Mouse (Mus musculus) heart, embryonic 15.5 days (tissue): ENCODE data around the gene Lrrk1. TPM values are rescaled to one million over a fixed set of nuclear protein-coding genes. Genes with fewer than 3 reads are reported as not detected.

Source experiments
- ATAC-seq: fragments of 200-750 bp; cut with Nextera tagmentation; replicated peaks from 2 replicates; pipeline ENCODE4 v1.8.0; 2017; ENCODE audit warnings: low read depth, moderate TSS enrichment; ENCODE audit not compliant: insufficient number of reproducible peaks, insufficient read depth, low FRiP score
- H3K27ac ChIP-seq: fragments of 300-500 bp; sonication (generic); 2 replicates; pipeline ENCODE4 v1.5.1; 2015; ENCODE audit warnings: mild to moderate bottlenecking, inconsistent platforms
- H3K27me3 ChIP-seq: fragments of 300-500 bp; sonication (generic); 2 replicates; pipeline ENCODE4 v1.6.1; 2015; ENCODE audit warnings: inconsistent platforms
- H3K36me3 ChIP-seq: fragments of 300-500 bp; sonication (generic); 2 replicates; pipeline ENCODE4 v1.6.1; 2015; ENCODE audit warnings: mild to moderate bottlenecking, inconsistent platforms
- H3K4me1 ChIP-seq: fragments of 300-500 bp; sonication (generic); replicated peaks from 2 replicates; pipeline ENCODE4 v1.6.1; 2015; ENCODE audit warnings: inconsistent platforms
- H3K4me2 ChIP-seq: fragments of 300-500 bp; sonication (generic); 2 replicates; pipeline ENCODE4 v1.6.1; 2015; ENCODE audit warnings: inconsistent platforms, mild to moderate bottlenecking, moderate library complexity
- H3K4me3 ChIP-seq: fragments of 300-500 bp; sonication (generic); 2 replicates; pipeline ENCODE4 v1.5.1; 2015; ENCODE audit warnings: mild to moderate bottlenecking, inconsistent platforms
- H3K9ac ChIP-seq: fragments of 300-500 bp; sonication (generic); 2 replicates; pipeline ENCODE4 v1.6.1; 2015; ENCODE audit warnings: mild to moderate bottlenecking, inconsistent platforms
- H3K9me3 ChIP-seq: fragments of 300-500 bp; sonication (generic); replicated peaks from 2 replicates; pipeline ENCODE4 v1.6.1; 2016; ENCODE audit warnings: inconsistent platforms
- WGBS: fragments of 180-500 bp; shearing (Covaris S2); methylation state at CpG from one replicate; pipeline ENCODE4 v1.1.7; 2015; ENCODE audit warnings: mixed read lengths; 5-methylcytosine and 5-hydroxymethylcytosine counted together
- polyA plus RNA-seq: library from polyadenylated mRNA; unstranded; fragments of >200 nt; fragmentation: Nextera tagmentation; extraction: Ambion mirVana; gene quantifications from 2 replicates; pipeline ENCODE4 v1.2.1, GENCODE M21; 2015

The Lrrk1 gene
- polyA plus RNA-seq, 1 experiment from 2014 or later, result 7.8 TPM

DNA sequence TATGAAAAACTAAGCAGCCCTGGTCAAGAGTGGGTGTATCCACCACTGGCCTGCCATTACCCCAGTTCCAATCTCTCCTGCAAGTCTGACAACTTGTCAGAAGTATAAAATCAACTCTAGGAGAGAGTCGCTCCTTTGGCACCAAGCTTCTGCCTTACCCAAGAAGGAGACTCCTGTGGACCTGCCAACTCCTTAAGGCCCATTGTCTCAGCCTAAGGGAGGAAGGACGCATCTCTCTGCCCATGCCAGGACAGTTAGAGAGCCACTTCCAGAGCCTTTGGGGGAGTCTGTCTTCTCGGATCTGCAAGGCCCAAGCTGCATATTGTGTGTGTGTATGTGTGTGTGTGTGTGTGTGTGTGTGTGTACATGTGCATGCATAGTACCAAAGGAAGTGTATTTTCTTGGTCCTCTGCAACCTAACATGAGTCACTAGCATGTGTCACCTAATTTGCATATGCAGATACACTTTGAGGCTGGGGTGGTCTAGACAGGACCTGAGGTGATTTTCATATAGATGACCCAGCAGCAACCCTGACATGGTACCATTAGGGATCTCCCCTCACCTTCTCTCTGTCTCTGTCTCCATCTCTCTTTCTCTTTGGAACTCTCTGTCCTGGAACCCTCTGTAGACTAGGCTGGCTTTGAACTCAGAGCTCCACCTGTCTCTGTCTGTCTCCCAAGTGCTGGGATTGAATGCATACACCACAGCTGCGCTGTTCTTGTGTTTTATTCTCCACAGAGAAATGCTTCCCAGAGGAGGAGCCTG lies 168.9 kb downstream of the Lrrk1 start:
- H3K9me3 ChIP-seq, result no peaks in the 10 kb centered on the region
- H3K4me2 ChIP-seq, result no peak overlapping the region
- H3K9ac ChIP-seq, result no peak overlapping the region
- H3K4me3 ChIP-seq, result no peak overlapping the region
- ATAC-seq, result no peak
- H3K27ac ChIP-seq, result peak overlapping the region; percentile 90
- no peaks in the 10 kb centered on the region for H3K27me3 ChIP-seq
- peaks cover 30% of the 10 kb centered on the region for H3K4me1 ChIP-seq
- no peaks in the 10 kb centered on the region for H3K36me3 ChIP-seq
- 69% methylated on average over 4 of the region's 4 CpGs for WGBS

DNA sequence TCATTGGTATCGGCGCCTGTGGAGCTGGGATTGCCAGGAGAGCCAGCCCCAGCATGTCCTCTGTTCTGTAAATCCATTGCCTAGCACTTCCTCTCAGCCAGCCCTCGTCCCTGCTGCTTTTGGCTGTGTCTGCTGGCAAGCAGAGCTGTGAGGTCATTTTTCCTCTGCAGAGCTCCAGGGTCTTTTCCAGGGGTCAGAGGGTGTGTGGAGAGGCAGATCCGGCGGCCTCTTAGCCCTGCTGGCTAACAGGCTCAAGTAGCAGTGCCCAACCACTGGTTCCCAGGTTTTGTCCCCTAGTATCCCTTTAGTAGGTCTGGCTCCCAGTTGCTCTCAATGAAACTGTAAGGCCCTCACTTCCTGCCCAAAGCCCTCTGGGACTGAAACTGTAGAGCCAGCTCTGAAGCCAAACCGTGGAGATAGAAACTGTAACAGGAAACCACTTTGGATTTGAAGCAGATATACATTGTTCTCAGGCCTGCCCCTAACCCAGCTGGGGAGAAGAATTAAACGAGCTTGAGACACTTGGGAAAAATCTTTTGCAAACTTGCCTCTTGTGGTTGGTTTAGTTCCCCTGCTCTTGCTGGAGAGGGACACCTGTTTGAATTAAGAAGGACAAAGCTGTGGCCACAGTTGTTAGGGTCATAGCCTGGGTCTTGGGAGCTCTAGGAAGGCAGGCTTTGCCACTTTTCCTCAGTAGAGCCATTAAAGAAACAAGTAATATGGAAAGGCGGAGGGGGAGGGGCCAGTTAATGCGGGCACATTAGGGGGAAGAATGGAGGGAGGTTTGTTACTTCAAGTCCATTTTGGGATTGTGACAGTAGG lies 169.7 kb downstream of the Lrrk1 start:
- Histone ChIP-seq H3K4me2 (peak overlapping the region; percentile 37), H3K4me3 (no peak overlapping the region), H3K36me3 (no peaks in the 10 kb centered on the region), H3K4me1 (peaks cover 30% of the 10 kb centered on the region), H3K27me3 (no peaks in the 10 kb centered on the region), H3K9ac (peak overlapping the region; percentile 23; the same call in 1 of the 2 replicates), H3K27ac (peak overlapping the region; percentile 90), H3K9me3 (no peaks in the 10 kb centered on the region)
- peak; percentile 76 for ATAC-seq
- 34% methylated on average over 9 of the region's 9 CpGs for WGBS

DNA sequence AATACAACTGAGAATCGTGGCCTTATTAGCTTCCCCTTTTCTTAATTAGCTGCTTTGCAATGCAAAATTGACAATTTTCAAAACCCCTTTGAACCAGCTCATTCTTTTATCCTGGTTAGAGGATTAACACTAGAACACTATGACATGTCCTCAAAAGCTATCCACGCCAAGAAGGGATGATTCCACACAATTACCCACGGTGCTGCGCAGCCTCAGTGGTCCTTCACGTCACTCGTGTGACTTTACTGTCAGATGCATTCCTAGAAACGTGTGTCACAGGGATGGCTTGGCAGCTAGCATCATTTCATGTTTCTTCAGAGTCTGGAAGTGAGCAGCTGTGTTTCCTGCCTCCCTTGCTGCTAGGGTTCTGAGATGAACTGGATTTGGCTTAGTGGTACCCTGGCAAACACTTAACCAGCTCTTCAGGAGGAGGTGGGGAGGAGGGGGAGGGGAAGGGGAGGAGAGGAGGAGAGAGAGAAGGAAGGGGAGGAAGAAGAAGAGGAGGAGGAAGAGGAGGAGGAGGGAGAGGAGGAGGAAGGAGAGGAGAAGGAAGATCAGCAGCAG lies 170.5 kb downstream of the Lrrk1 start:
- WGBS, result 68% methylated on average over 7 of the region's 7 CpGs
- no peaks in the 10 kb centered on the region for H3K9me3 ChIP-seq
- no peaks in the 10 kb centered on the region for H3K27me3 ChIP-seq
- no peak overlapping the region for H3K9ac ChIP-seq
- H3K4me3 ChIP-seq, result no peak overlapping the region
- H3K4me2 ChIP-seq, result peak overlapping the region; percentile 37
- H3K4me1 ChIP-seq, result peaks cover 30% of the 10 kb centered on the region
- peak overlapping the region; percentile 90 for H3K27ac ChIP-seq
- no peak for ATAC-seq
- no peaks in the 10 kb centered on the region for H3K36me3 ChIP-seq

DNA sequence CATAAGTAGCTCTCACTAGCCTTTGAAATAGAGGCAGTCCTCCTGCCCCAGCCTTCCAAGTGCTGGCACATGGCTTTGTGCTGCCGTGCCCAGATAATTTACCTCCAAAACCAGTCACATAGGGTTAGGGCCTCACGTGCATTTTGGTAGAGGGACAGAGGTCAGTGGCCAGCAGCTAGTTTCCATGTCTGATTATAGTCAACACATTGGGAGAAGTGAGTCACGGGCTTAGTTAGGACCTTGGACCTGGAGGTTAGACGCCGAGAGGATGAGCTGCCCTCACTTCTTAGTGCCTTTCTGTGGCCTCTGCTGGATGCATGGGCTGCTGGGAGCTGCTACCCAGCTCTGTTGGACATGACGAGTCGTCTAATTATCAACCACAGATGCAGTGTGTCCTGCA lies 171.1 kb downstream of the Lrrk1 start:
- no peaks in the 10 kb centered on the region for H3K36me3 ChIP-seq
- no peak overlapping the region for H3K4me3 ChIP-seq
- no peak overlapping the region for H3K4me2 ChIP-seq
- peaks cover 30% of the 10 kb centered on the region for H3K4me1 ChIP-seq
- no peaks in the 10 kb centered on the region for H3K9me3 ChIP-seq
- ATAC-seq, result no peak
- peak overlapping the region; percentile 90; the same call in 1 of the 2 replicates for H3K27ac ChIP-seq
- no peak overlapping the region for H3K9ac ChIP-seq
- WGBS, result 81% methylated on average over 7 of the region's 7 CpGs
- H3K27me3 ChIP-seq, result no peaks in the 10 kb centered on the region

DNA sequence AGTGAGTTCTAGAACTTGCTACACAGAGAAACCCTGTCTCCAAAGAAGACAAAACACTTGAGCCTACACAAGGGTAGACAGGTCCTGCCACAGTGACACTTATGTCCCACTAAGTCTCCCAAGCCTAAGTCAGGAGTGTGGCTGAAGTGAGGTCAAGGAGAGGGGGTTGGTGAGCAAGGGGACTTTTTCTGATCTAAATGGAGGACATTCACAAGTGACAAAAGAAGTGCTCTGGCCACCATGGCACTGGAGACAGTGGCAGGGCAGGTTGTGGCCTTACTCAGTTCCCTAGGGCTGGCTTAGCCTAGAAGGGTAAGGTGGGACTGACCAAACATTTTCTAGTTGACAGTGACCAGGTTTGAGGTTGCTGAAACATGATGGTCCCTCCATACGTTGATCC lies 172.2 kb downstream of the Lrrk1 start:
- ATAC-seq, result no peak
- Histone ChIP-seq H3K4me1 (peaks cover 30% of the 10 kb centered on the region), H3K36me3 (no peaks in the 10 kb centered on the region), H3K4me3 (no peak overlapping the region), H3K27me3 (no peaks in the 10 kb centered on the region), H3K9me3 (no peaks in the 10 kb centered on the region), H3K27ac (no peak overlapping the region), H3K9ac (no peak overlapping the region), H3K4me2 (no peak overlapping the region)
- WGBS, result 83% methylated on average over 1 of the region's 1 CpGs

DNA sequence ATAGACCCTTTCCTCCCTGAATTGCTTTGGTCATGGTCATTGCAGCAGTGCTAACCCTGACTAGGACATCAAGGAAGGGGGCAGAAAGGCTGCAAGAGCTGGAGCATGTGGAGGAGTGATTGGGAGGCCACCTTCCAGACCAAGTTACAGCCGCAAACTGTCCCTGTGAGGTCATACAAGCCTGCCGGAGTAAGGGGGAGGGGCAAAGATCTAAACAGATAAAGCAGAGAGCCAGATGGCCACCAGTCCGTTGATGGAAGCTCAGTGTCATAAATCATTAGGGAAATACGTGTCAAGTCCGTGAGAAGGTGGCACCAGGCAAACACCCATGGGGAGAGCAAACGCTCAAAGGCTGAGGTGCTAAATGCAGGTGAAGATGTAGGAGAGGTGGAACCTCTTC lies 173.7 kb downstream of the Lrrk1 start:
- Histone ChIP-seq H3K36me3 (no peaks in the 10 kb centered on the region), H3K4me3 (no peak overlapping the region), H3K9ac (no peak overlapping the region), H3K9me3 (no peaks in the 10 kb centered on the region), H3K4me1 (peaks cover 26% of the 10 kb centered on the region), H3K27ac (no peak overlapping the region), H3K4me2 (no peak overlapping the region), H3K27me3 (no peaks in the 10 kb centered on the region)
- no peak for ATAC-seq
- WGBS, result 75% methylated on average over 6 of the region's 6 CpGs

DNA sequence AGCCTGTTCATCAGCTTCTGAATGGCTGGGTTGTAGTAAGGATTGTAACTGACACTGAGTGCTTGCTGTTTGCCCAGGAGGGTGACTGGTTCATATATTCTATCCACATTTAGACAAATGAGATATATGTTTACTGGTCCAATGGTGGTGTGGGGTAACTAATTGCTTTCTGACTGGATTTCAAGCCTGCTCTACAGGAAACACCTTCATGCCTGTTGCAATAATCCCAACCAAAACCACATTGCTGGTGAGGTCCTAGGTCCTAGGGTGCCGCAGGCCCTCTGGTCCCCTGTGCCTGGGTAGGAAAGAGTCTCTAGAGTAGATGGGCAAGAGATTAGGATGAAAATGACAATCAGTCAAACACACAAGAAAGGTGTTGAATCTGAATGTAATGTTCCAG lies 175.3 kb downstream of the Lrrk1 start:
- 81% methylated on average over 1 of the region's 1 CpGs for WGBS
- H3K4me3 ChIP-seq, result no peak overlapping the region
- no peak for ATAC-seq
- no peak overlapping the region for H3K9ac ChIP-seq
- no peak overlapping the region for H3K27ac ChIP-seq
- H3K27me3 ChIP-seq, result no peaks in the 10 kb centered on the region
- H3K36me3 ChIP-seq, result no peaks in the 10 kb centered on the region
- H3K9me3 ChIP-seq, result peaks cover under 1% of the 10 kb centered on the region; the same call in 1 of the 2 replicates
- no peak overlapping the region for H3K4me2 ChIP-seq
- peaks cover 11% of the 10 kb centered on the region for H3K4me1 ChIP-seq

DNA sequence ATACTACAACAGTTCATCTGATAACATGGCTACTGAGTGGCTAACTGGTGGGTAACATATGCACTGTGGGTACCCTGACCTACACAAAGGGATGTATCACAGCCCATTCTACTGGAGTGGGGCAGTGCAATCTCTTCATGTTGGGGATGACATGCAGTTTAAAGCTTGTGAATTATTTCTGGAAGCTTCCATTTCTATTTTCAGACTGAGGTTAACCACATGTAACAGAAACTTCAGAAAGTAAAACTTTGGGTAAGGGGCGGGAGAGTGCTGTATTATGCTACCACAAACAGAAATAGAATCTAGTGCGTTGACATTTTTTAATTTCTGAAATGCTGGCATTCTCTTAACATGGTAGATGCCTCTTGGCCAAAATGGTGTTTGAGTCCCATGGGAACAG lies 178.2 kb downstream of the Lrrk1 start:
- no peak for ATAC-seq
- H3K4me1 ChIP-seq, result no peaks in the 10 kb centered on the region
- WGBS, result 69% methylated on average over 2 of the region's 2 CpGs
- H3K36me3 ChIP-seq, result no peaks in the 10 kb centered on the region
- no peak overlapping the region for H3K4me2 ChIP-seq
- no peak overlapping the region for H3K9ac ChIP-seq
- H3K9me3 ChIP-seq, result peaks cover 10% of the 10 kb centered on the region; the same call in 1 of the 2 replicates
- no peaks in the 10 kb centered on the region for H3K27me3 ChIP-seq
- H3K4me3 ChIP-seq, result no peak overlapping the region
- H3K27ac ChIP-seq, result no peak overlapping the region

DNA sequence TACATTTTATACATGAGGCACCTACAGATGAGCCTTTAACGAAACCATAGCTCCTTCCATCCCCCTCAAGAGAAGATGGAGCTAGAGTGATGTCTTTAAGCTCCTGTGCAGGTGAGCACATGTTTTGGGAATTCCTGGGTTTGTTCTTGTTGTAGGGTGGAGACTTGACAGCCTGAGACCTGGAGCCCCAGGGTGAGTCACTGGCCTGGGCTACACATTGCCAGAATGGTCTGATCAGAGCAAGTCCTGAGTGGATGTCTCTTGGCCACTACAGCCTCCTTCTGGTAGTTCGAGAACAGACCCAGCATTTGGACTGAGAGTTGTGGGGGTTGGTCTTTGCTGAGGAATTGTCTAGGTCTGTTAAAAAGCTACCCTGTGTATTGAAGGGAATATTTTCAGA lies 186.5 kb downstream of the Lrrk1 start:
- H3K36me3 ChIP-seq, result no peaks in the 10 kb centered on the region
- ATAC-seq, result no peak
- H3K27ac ChIP-seq, result no peak overlapping the region
- no peak overlapping the region for H3K4me2 ChIP-seq
- 86% methylated on average over 2 of the region's 2 CpGs for WGBS
- H3K9me3 ChIP-seq, result no peaks in the 10 kb centered on the region
- no peak overlapping the region for H3K4me3 ChIP-seq
- H3K9ac ChIP-seq, result no peak overlapping the region
- no peaks in the 10 kb centered on the region for H3K27me3 ChIP-seq
- H3K4me1 ChIP-seq, result peaks cover 45% of the 10 kb centered on the region

DNA sequence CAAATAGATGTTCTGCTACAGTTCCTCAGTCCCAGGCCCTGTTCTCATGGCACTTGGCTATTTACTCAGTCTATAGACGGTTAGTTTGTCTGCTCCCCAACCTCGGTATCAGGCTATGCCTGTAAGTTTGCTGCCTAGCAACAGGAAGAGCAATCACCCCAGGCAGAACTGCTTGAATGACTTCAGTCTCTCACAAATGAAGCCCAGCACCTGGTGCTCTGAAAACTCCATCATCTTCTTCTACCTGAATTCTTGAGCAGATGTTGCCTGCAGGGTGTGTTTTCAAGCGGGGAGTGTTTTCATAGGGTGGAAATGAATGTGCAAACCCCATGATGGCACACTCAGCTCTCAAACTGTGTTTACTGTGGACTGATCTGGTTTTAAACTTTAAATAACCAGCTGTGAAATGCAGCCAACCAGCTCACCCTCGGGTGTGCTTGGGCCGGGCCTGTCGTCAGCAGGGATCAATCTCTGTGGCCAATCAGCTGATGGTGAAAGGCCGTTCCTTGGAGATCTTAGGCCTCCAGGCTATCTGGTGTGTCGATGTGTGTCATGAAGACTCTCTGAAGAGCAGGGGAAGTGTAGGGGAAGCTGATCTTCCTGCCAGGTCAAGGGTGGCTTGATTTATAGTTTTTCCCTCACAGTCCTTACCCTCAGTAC lies 187.2 kb downstream of the Lrrk1 start:
- H3K27me3 ChIP-seq, result no peaks in the 10 kb centered on the region
- peak overlapping the region; percentile 43 for H3K27ac ChIP-seq
- H3K9me3 ChIP-seq, result no peaks in the 10 kb centered on the region
- H3K9ac ChIP-seq, result no peak overlapping the region
- H3K36me3 ChIP-seq, result no peaks in the 10 kb centered on the region
- ATAC-seq, result no peak
- 23% methylated on average over 8 of the region's 8 CpGs for WGBS
- H3K4me2 ChIP-seq, result no peak overlapping the region
- H3K4me3 ChIP-seq, result no peak overlapping the region
- H3K4me1 ChIP-seq, result peaks cover 53% of the 10 kb centered on the region

DNA sequence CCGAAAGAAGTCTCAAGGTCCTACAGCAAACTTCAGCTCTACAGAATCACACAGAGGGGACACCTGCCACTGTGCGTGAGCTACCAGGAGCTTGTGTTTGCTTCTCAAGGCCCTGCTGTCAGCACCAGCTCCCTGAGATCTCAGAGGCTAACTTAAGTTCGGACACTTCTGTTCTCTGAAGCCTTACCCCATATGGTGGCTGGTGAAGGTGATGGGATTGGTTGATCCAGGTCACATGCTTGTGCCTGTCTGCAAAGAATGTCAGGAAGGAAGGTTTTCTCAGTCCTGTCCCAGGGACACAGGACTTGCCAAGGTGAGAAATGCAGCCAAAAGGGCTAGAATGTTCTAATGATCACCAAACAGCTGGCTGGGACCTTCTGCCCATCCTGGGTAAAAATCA lies 187.8 kb downstream of the Lrrk1 start:
- Histone ChIP-seq H3K27me3 (no peaks in the 10 kb centered on the region), H3K9ac (no peak overlapping the region), H3K9me3 (no peaks in the 10 kb centered on the region), H3K4me3 (no peak overlapping the region), H3K36me3 (no peaks in the 10 kb centered on the region), H3K4me2 (no peak overlapping the region), H3K27ac (peak overlapping the region; percentile 43), H3K4me1 (peaks cover 58% of the 10 kb centered on the region)
- no peak for ATAC-seq
- WGBS, result 62% methylated on average over 3 of the region's 3 CpGs
